Mouse (Mus musculus): ENCODE measurements around the gene Sh3pxd2b. TPM values are rescaled to one million over a fixed set of nuclear protein-coding genes. Genes with fewer than 3 reads are reported as not detected.
A peak's percentile ranks its signal among the peaks of the same experiment; 100 is the strongest.

Sh3pxd2b gene
- polyA plus RNA-seq, 1 experiment = 21.7 TPM

GRCm38 (mm10) chr11:32316009-32316408, 31.6 kb upstream of the Sh3pxd2b start:
- no peaks in the 10 kb centered on the region for H3K79me3 ChIP-seq (ENCODE audit: low read depth)
- no peaks in the 10 kb centered on the region for H3K36me3 ChIP-seq (ENCODE audit: control insufficient read depth, insufficient read depth)
- H3K4me3 ChIP-seq (ENCODE audit: insufficient read depth, poor library complexity, severe bottlenecking) = no peak overlapping the region
- no peak overlapping the region for H3ac ChIP-seq (ENCODE audit: control insufficient read depth, insufficient read length, low read depth)
- no peaks in the 10 kb centered on the region for H3K79me2 ChIP-seq (ENCODE audit: control insufficient read depth, insufficient read depth)
- no peaks in the 10 kb centered on the region for H3K27me3 ChIP-seq (ENCODE audit: control insufficient read depth, insufficient read depth, insufficient read length)
- TF ChIP-seq CTCF (IDR thresholded peaks at IDR 0.05; ENCODE audit: control insufficient read depth, insufficient read depth, insufficient read length) = no peak
- no peak for TF ChIP-seq MYOD1 (IDR thresholded peaks at IDR 0.05; ENCODE audit: control insufficient read depth, insufficient read length, low read depth)
- no peak for TF ChIP-seq MAX (IDR thresholded peaks at IDR 0.05)
- TF ChIP-seq USF1 (IDR thresholded peaks at IDR 0.05; ENCODE audit: low read depth) = no peak
- no peak for TF ChIP-seq CEBPB (IDR thresholded peaks at IDR 0.05; ENCODE audit: low read depth)
- no peak for TF ChIP-seq FOSL1 (IDR thresholded peaks at IDR 0.05; ENCODE audit: insufficient read depth, low read length, poor library complexity, severe bottlenecking)
- no peak for TF ChIP-seq MYOG (IDR thresholded peaks at IDR 0.05; ENCODE audit: control insufficient read depth, extremely low read depth, insufficient read length)

- TF ChIP-seq MYOD1 (IDR thresholded peaks at IDR 0.05; ENCODE audit: control insufficient read depth, insufficient read length, low read depth) (peak; percentile 40), MYOG (IDR thresholded peaks at IDR 0.05; ENCODE audit: control insufficient read depth, extremely low read depth, insufficient read length) (no peak)
- H3K79me2 ChIP-seq (ENCODE audit: control insufficient read depth, insufficient read depth) = no peaks in the 10 kb centered on the region
- H3K36me3 ChIP-seq (ENCODE audit: control insufficient read depth, insufficient read depth) = no peaks in the 10 kb centered on the region
- H3K27me3 ChIP-seq (ENCODE audit: control insufficient read depth, insufficient read depth, insufficient read length) = no peaks in the 10 kb centered on the region
- H3K79me3 ChIP-seq (ENCODE audit: low read depth) = no peaks in the 10 kb centered on the region
- no peak overlapping the region for H3K4me3 ChIP-seq (ENCODE audit: insufficient read depth, poor library complexity, severe bottlenecking)
- no peak overlapping the region for H3ac ChIP-seq (ENCODE audit: control insufficient read depth, insufficient read length, low read depth)
Observed at GRCm38 (mm10) chr11:32320507-32321195, 27.0 kb upstream of the Sh3pxd2b start.

GRCm38 (mm10) chr11:32321196-32321565, 26.4 kb upstream of the Sh3pxd2b start:
- Histone ChIP-seq H3K79me2 (ENCODE audit: control insufficient read depth, insufficient read depth) (no peaks in the 10 kb centered on the region), H3ac (ENCODE audit: control insufficient read depth, insufficient read length, low read depth) (no peak overlapping the region), H3K36me3 (ENCODE audit: control insufficient read depth, insufficient read depth) (no peaks in the 10 kb centered on the region), H3K4me3 (ENCODE audit: insufficient read depth, poor library complexity, severe bottlenecking) (no peak overlapping the region), H3K27me3 (ENCODE audit: control insufficient read depth, insufficient read depth, insufficient read length) (no peaks in the 10 kb centered on the region), H3K79me3 (ENCODE audit: low read depth) (no peaks in the 10 kb centered on the region)
- TF ChIP-seq CTCF (IDR thresholded peaks at IDR 0.05; ENCODE audit: control insufficient read depth, insufficient read depth, insufficient read length) = peak; percentile 80
- TF ChIP-seq FOSL1 (IDR thresholded peaks at IDR 0.05; ENCODE audit: insufficient read depth, low read length, poor library complexity, severe bottlenecking) = no peak

- H3K79me3 ChIP-seq (ENCODE audit: low read depth) = no peaks in the 10 kb centered on the region
- no peaks in the 10 kb centered on the region for H3K79me2 ChIP-seq (ENCODE audit: control insufficient read depth, insufficient read depth)
- no peaks in the 10 kb centered on the region for H3K27me3 ChIP-seq (ENCODE audit: control insufficient read depth, insufficient read depth, insufficient read length)
- no peak overlapping the region for H3ac ChIP-seq (ENCODE audit: control insufficient read depth, insufficient read length, low read depth)
- H3K4me3 ChIP-seq (ENCODE audit: insufficient read depth, poor library complexity, severe bottlenecking) = no peak overlapping the region
- peak; percentile 58 for TF ChIP-seq CTCF (IDR thresholded peaks at IDR 0.05; ENCODE audit: control insufficient read depth, insufficient read depth, insufficient read length)
- no peak for TF ChIP-seq CEBPB (IDR thresholded peaks at IDR 0.05; ENCODE audit: low read depth)
- no peaks in the 10 kb centered on the region for H3K36me3 ChIP-seq (ENCODE audit: control insufficient read depth, insufficient read depth)
Observed at GRCm38 (mm10) chr11:32324609-32325008, 23.0 kb upstream of the Sh3pxd2b start.

GRCm38 (mm10) chr11:32331075-32331474, 16.5 kb upstream of the Sh3pxd2b start:
- no peaks in the 10 kb centered on the region for H3K27me3 ChIP-seq (ENCODE audit: control insufficient read depth, insufficient read depth, insufficient read length)
- H3K4me3 ChIP-seq (ENCODE audit: insufficient read depth, poor library complexity, severe bottlenecking) = no peak overlapping the region
- TF ChIP-seq MYOD1 (IDR thresholded peaks at IDR 0.05; ENCODE audit: control insufficient read depth, insufficient read length, low read depth) (peak; percentile 65), USF1 (IDR thresholded peaks at IDR 0.05; ENCODE audit: low read depth) (no peak), FOSL1 (IDR thresholded peaks at IDR 0.05; ENCODE audit: insufficient read depth, low read length, poor library complexity, severe bottlenecking) (no peak)
- H3K79me2 ChIP-seq (ENCODE audit: control insufficient read depth, insufficient read depth) = no peaks in the 10 kb centered on the region
- no peaks in the 10 kb centered on the region for H3K36me3 ChIP-seq (ENCODE audit: control insufficient read depth, insufficient read depth)
- no peak overlapping the region for H3ac ChIP-seq (ENCODE audit: control insufficient read depth, insufficient read length, low read depth)
- no peaks in the 10 kb centered on the region for H3K79me3 ChIP-seq (ENCODE audit: low read depth)

- Histone ChIP-seq H3K27me3 (ENCODE audit: control insufficient read depth, insufficient read depth, insufficient read length) (no peaks in the 10 kb centered on the region), H3K36me3 (ENCODE audit: control insufficient read depth, insufficient read depth) (no peaks in the 10 kb centered on the region), H3K79me2 (ENCODE audit: control insufficient read depth, insufficient read depth) (no peaks in the 10 kb centered on the region), H3ac (ENCODE audit: control insufficient read depth, insufficient read length, low read depth) (no peak overlapping the region), H3K4me3 (ENCODE audit: insufficient read depth, poor library complexity, severe bottlenecking) (no peak overlapping the region), H3K79me3 (ENCODE audit: low read depth) (no peaks in the 10 kb centered on the region)
- no peak for TF ChIP-seq CTCF (IDR thresholded peaks at IDR 0.05; ENCODE audit: control insufficient read depth, insufficient read depth, insufficient read length)
- TF ChIP-seq MYOD1 (IDR thresholded peaks at IDR 0.05; ENCODE audit: control insufficient read depth, insufficient read length, low read depth) = no peak
- TF ChIP-seq MYOG (IDR thresholded peaks at IDR 0.05; ENCODE audit: control insufficient read depth, extremely low read depth, insufficient read length) = no peak
- TF ChIP-seq FOSL1 (IDR thresholded peaks at IDR 0.05; ENCODE audit: insufficient read depth, low read length, poor library complexity, severe bottlenecking) = no peak
- TF ChIP-seq MAX (IDR thresholded peaks at IDR 0.05) = no peak
- TF ChIP-seq CEBPB (IDR thresholded peaks at IDR 0.05; ENCODE audit: low read depth) = no peak
- TF ChIP-seq USF1 (IDR thresholded peaks at IDR 0.05; ENCODE audit: low read depth) = no peak
Observed at GRCm38 (mm10) chr11:32331861-32332260, 15.8 kb upstream of the Sh3pxd2b start.

All from C2C12 (cell line).